Mouse (Mus musculus) CD8-positive naive resting alpha-beta T cell, adult 2 months (primary cell): ENCODE measurements around the gene Foxk1.

Experiments used
- DNase-seq, 2 experiments: peaks; one replicate each; pipeline ENCODE4 v3.0.0; 2022; ENCODE audit warnings: low read depth in 2 of 2, low spot score in 2 of 2

Foxk1 gene

GRCm38 (mm10) chr5:142475669-142476068 is 74.4 kb downstream of the Foxk1 start:
- no peak for DNase-seq

DNA sequence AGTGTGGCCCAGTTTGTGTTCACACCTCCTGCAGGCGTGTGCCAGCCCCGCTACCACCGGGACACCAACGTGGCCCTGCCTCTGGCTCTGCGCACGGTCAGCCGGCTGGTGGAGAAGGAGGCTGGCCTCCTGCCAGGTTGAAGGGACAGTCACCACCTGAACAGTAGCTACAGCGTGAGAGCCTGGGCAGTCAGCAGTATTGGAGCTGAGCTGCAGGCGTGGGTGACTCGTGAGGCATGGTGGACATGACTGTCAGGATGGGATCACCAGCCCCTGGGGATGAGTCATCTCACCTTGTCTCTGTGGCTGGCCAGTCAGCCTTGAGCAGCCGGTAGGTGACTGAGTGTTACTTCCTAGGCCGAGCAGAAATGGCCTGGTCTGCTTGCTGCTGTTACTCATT is 76.0 kb downstream of the Foxk1 start:
- no peak for DNase-seq

DNA sequence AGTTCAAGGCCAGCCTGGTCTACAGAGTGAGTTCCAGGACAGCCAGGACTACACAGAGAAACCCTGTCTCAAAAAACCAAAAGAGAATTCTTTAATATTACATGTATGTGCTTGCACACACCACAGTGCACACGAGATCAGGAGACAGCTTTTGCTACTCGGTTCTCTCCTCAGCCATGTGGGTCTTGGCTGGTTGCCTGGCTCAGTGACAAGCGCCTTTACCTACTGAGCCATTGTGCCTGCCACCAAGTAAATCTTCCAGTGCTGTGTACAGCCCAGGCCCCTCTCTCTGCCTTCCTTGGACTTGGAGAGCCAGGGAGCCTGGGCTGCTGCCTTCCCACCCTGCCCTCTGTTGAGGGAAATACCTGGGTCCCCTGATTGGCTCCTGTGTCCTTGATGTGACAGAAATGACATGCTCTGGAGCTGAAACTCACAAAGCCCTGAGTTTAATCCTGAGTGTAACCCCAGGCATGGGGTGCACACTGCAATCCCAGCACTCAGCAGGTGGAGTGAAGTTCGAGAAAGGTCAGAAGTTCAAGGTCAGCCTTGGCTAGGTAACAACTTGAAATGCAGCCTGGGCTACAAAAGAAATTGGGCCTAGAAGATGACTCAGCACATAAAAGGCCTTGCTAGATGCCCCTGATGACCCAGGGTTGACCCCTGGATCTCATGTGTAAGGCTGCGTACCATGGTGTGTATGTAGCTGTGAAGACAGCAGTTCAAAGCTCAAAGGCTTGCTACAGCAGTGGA is 76.7 kb downstream of the Foxk1 start:
- DNase-seq = no peak

DNA sequence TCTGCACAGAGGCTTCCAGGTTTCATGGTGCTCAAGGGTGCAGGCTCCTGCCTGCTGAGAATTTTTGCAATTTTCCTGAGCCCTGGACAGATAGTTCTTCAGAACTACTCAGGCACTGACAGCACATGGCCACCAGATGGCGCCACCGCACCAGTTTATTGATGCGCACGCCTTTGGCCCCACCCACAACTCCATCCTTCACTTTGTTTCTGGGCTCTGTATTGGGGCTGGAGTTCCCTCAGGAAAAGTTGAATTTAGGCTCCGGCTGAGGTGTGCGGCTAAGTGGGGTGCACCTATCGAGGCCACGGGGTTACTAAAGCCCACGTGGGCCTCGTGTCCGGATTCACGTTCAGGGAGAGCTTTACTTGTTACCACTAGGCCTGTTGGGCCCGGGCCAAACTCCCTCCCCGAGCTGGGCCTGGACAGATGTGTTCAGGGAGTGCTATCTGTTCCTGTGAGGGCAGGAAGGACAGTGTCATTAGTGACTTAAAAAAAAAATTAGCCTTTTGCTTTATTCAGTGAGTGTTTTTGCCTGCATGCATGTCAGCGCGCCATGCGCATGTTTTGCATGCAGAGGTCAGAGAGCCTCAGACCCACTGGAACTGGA is 77.6 kb downstream of the Foxk1 start:
- peak; percentile 46 to 70 for DNase-seq

- DNase-seq = peak in 1 of 2 experiments; percentile 38
Observed at GRCm38 (mm10) chr5:142482512-142482911, 81.2 kb downstream of the Foxk1 start.

GRCm38 (mm10) chr5:142483581-142483980 is 82.3 kb downstream of the Foxk1 start:
- DNase-seq = no peak

- DNase-seq = no peak
Observed at GRCm38 (mm10) chr5:142486654-142487053, 85.4 kb downstream of the Foxk1 start.

DNA sequence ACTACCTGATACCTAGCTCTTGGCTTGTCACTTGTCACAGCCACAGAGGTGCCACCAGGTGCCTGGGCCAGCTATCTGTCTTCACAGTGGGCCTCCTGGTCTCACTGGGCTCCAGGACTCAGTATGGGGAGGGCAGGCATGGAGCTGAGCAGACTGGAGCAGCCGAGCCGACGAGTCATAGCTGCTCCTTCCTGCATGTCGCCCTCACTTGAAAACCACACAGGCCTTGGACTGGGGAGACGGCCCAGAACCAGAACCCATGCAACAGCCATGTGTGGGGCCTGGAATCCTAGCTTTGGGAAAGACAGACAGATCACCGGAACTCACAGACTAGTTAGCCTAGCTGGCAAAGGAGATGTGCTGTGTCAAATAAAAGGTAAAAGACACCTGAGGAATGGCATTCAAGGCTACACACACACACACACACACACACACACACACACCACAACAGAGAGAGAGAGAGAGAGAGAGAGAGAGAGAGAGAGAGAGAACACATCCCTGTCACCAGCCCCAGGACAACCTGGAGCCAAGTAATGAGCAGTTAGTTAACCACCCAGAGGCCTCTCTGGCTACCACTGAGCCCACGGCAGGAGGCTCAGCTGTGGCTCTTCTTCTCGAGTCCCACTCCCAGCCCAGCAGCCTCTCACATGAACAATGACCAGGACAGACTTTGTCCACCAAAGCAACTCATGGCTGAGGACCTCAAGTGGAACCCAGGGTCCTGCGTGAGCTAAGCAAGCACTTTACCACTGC is 88.8 kb downstream of the Foxk1 start:
- no peak for DNase-seq

- no peak for DNase-seq
Observed at GRCm38 (mm10) chr5:142493307-142493706, 92.0 kb downstream of the Foxk1 start.

GRCm38 (mm10) chr5:142495321-142496096 is 94.2 kb downstream of the Foxk1 start:
- no peak for DNase-seq

DNA sequence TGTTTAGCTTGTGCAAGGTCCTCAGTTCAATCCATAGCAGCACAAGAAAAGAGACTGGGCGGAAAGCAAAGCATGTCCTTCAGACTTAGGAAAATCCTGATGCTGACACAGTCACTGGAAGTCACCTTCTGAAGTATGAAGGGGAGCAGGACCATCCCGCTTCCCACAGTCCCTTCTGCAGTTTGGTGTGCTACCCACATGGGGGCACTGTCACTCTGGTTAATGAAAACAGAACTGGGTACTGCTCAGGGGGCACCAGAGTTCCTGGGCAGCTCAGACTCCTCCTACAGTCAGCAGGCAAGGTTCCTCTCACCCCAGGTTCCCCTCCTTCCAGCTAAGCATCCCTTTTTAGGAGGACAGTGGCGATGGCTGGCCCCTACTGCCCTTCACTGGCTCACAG is 97.7 kb downstream of the Foxk1 start:
- DNase-seq = peak in 1 of 2 experiments; percentile 13

GRCm38 (mm10) chr5:142500918-142501317 is 99.6 kb downstream of the Foxk1 start:
- peak in 1 of 2 experiments; percentile 32 for DNase-seq

GRCm38 (mm10) chr5:142502414-142502813 is 101.1 kb downstream of the Foxk1 start:
- peak; percentile 20 to 39 for DNase-seq

DNA sequence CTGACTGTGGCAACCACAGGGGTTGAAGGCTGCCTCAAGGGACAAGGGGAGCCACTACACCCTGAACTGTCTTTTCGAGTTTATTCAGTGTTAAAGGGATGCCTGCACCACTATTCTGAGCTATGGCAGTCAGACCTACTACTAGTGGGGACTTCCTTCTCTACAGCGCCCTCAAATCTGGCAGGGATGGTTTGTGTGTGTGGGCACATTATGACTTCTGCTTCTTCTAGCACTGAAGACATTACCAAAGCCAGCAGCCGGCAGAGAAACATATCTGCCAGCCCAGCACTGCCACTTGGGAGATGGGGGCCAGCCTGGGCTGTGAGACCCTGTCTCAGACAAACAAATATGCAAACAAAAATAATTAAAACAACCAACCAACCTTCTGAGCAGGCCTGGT is 102.9 kb downstream of the Foxk1 start:
- no peak for DNase-seq

DNA sequence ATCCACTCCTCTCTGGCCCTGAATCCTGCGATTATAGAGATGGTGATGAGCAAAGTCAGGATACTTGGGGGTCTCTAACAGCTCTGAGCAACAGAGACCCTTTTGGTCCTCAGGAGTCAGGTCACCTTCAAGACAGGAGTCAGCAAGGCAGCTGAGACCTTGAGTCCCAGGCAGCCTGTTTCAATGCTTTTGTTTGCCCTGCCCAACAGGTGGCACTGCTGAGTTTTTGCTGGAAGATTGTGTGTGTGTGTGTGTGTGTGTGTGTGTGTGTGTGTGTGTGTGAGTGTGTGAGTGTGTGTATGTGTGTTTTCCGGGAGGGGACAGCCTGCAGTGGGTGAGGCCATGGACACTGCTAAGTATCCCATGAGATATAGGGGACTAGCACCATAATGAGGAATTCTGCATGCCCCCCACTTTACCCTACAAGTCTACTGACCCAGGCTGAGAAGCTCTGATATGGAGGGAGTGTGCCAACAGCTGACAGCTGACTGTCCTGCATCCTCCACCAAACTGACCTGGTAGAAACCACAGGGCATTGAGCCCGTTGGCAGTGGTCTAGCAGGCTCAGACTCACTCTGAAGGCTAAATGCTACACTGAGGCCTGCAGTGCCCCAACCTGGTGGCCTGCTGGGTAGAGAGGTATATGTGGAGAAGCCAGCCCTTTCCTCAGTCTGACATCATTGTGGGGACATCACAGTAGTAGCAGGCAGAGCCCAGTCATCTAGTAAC is 104.6 kb downstream of the Foxk1 start:
- DNase-seq = no peak

DNA sequence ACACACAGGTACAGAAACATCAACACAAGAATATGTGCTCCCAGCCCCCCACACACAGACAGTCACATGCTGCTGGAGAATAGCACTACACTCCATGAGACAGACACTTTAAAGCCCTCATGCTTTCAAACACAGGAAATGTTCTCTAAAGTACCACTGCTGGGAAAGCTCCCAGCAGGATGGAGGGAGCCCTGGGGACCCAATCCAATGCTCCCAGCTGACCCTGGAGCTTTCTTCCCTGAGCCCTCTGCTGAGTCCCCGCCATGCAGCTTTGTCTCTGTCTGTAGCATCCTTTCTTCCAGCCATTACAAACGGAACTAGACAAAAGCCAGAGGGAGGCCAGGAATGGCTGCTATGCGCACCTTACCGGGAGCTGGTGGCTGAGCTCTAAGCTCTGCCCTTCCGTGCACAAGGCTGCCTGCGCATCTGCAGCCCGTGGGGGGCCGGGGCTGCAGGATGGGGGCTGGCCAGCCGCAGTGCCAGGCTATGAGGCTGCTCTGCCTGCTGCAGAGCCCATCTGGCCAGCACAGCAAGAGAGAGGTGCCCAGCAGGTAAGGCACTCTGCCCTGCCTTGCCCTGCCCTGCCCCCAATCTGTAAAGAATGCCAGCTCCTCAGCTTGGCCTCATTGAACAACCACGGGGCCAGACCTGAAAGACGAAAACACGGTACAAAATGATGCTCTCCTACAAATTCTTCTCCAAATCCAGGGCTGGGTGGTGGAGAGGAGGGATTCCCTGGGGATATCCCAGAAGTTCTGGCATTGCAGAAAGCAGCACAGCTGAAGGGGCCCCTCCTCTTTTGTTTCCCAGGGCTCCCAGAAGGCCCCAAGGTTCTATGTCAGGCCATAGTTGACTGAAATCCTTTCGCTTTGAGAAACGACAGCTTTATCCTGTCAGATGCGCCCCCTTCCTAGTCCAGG is 108.1 kb downstream of the Foxk1 start:
- no peak for DNase-seq

GRCm38 (mm10) chr5:142510061-142510414 is 108.7 kb downstream of the Foxk1 start:
- DNase-seq = no peak
